12 mouse cellular contexts compared by ENCODE assay signal in the genomic region with DNA sequence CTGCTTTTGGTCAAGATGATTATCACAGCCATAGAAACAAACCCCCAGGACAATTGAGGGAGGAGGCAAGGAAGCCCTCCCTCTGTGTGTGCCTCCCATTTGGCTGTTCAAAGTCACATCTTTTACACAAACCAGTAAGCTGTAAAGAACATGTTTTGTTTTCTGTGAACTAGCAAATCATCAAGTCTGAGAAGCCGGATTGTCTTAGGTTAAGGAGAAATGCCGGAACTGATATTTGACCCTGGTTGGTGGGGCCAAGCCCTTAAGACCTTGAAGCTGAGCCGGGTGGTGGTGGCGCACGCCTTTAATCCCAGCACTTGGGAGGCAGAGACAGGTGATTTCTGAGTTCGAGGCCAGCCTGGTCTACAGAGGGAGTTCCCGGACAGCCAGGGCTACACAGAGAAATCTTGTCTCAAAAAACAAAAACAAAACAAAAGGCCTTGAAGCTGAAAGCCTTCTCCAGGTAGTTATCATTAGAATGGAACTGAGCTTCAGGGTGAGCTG. TPM values are rescaled to one million over a fixed set of nuclear protein-coding genes. Genes with fewer than 3 reads are reported as not detected.
DNase-seq lines count a peak whose midpoint lies in the region; ATAC-seq and TF ChIP-seq lines count a peak whose summit lies in the region.
"Had no signal": no experiment of that assay in that cellular context is flagged by ENCODE, and none has a peak within 500 bp of the region (broad histone marks: within the 10 kb centered on the region; RNA-seq: fewer than 3 reads in every experiment).

No protein-coding gene starts in this region.

- H3K4me1 ChIP-seq in intestine, embryonic 14.5 days (replicated peaks; ENCODE audit: control insufficient read depth, insufficient read depth, low read length): peaks cover 7% of the 10 kb centered on the region
- H3K4me1 ChIP-seq in intestine, postnatal 0 days (replicated peaks; ENCODE audit: control insufficient read depth, insufficient read depth, low read length): peaks cover 4% of the 10 kb centered on the region; the same call in 1 of the 2 replicates
- H3K4me1 ChIP-seq in neural tube, embryonic 13.5 days (replicated peaks): peaks cover 18% of the 10 kb centered on the region
- H3K4me1 ChIP-seq in embryonic facial prominence, embryonic 12.5 days: peaks cover 20% of the 10 kb centered on the region
- peaks cover 14% of the 10 kb centered on the region for H3K4me1 ChIP-seq in neural tube, embryonic 15.5 days

- H3K27me3 ChIP-seq in intestine, embryonic 14.5 days (replicated peaks; ENCODE audit: control insufficient read depth, insufficient read depth, low read length): no peaks in the 10 kb centered on the region
- H3K27me3 ChIP-seq in intestine, postnatal 0 days (replicated peaks; ENCODE audit: control insufficient read depth, insufficient read depth, low read length): no peaks in the 10 kb centered on the region
- H3K27me3 ChIP-seq in neural tube, embryonic 13.5 days: no peaks in the 10 kb centered on the region
- H3K27me3 ChIP-seq in embryonic facial prominence, embryonic 12.5 days: no peaks in the 10 kb centered on the region
- H3K27me3 ChIP-seq in neural tube, embryonic 15.5 days (replicated peaks): no peaks in the 10 kb centered on the region
- H3K27me3 ChIP-seq: intestine, embryonic 15.5 days; midbrain, embryonic 12.5 days had no signal

- H3K4me3 ChIP-seq in intestine, embryonic 14.5 days (ENCODE audit: low read depth, low read length): no peak overlapping the region
- no peak overlapping the region for H3K4me3 ChIP-seq in intestine, postnatal 0 days (ENCODE audit: low read depth, low read length)
- no peak overlapping the region for H3K4me3 ChIP-seq in neural tube, embryonic 13.5 days
- no peak overlapping the region for H3K4me3 ChIP-seq in embryonic facial prominence, embryonic 12.5 days
- no peak overlapping the region for H3K4me3 ChIP-seq in neural tube, embryonic 15.5 days (replicated peaks)
- H3K4me3 ChIP-seq: intestine, embryonic 15.5 days; midbrain, embryonic 12.5 days had no signal

- H3K9me3 ChIP-seq in intestine, embryonic 14.5 days (ENCODE audit: control insufficient read depth, low read length): no peaks in the 10 kb centered on the region
- H3K9me3 ChIP-seq in intestine, postnatal 0 days (ENCODE audit: control insufficient read depth): no peaks in the 10 kb centered on the region
- H3K9me3 ChIP-seq in neural tube, embryonic 13.5 days: no peaks in the 10 kb centered on the region
- no peaks in the 10 kb centered on the region for H3K9me3 ChIP-seq in embryonic facial prominence, embryonic 12.5 days
- H3K9me3 ChIP-seq in neural tube, embryonic 15.5 days (replicated peaks): no peaks in the 10 kb centered on the region
- H3K9me3 ChIP-seq: intestine, embryonic 15.5 days; midbrain, embryonic 12.5 days had no signal

- no peak for TF ChIP-seq CTCF in intestine, postnatal 0 days (IDR thresholded peaks at IDR 0.05; ENCODE audit: low read depth)

- H3K36me3 ChIP-seq in intestine, embryonic 14.5 days (ENCODE audit: control insufficient read depth, insufficient read depth, low read length): no peaks in the 10 kb centered on the region
- H3K36me3 ChIP-seq in intestine, postnatal 0 days (ENCODE audit: control insufficient read depth, insufficient read depth): no peaks in the 10 kb centered on the region
- H3K36me3 ChIP-seq in neural tube, embryonic 13.5 days: no peaks in the 10 kb centered on the region
- H3K36me3 ChIP-seq in embryonic facial prominence, embryonic 12.5 days: no peaks in the 10 kb centered on the region
- H3K36me3 ChIP-seq in neural tube, embryonic 15.5 days: no peaks in the 10 kb centered on the region
- H3K36me3 ChIP-seq: intestine, embryonic 15.5 days; midbrain, embryonic 12.5 days had no signal

- no peak overlapping the region for H3K4me2 ChIP-seq in intestine, embryonic 14.5 days (ENCODE audit: low read length)
- no peak overlapping the region for H3K4me2 ChIP-seq in intestine, postnatal 0 days (replicated peaks; ENCODE audit: low read depth)
- no peak overlapping the region for H3K4me2 ChIP-seq in neural tube, embryonic 13.5 days
- H3K4me2 ChIP-seq in embryonic facial prominence, embryonic 12.5 days (replicated peaks): no peak overlapping the region
- no peak overlapping the region for H3K4me2 ChIP-seq in neural tube, embryonic 15.5 days
- H3K4me2 ChIP-seq: intestine, embryonic 15.5 days; midbrain, embryonic 12.5 days had no signal

- no peak for ATAC-seq in intestine, embryonic 14.5 days (replicated peaks; ENCODE audit: low FRiP score, low TSS enrichment, low read depth)
- no peak for ATAC-seq in intestine, postnatal 0 days
- ATAC-seq in neural tube, embryonic 13.5 days (ENCODE audit: low read depth): no peak
- ATAC-seq in embryonic facial prominence, embryonic 12.5 days (ENCODE audit: insufficient number of reproducible peaks, insufficient read depth, low FRiP score, low TSS enrichment): no peak
- no peak for ATAC-seq in neural tube, embryonic 15.5 days (ENCODE audit: low FRiP score)
- ATAC-seq: intestine, embryonic 15.5 days had no signal

- WGBS in intestine, embryonic 14.5 days: 79% methylated on average over 7 of the region's 7 CpGs
- WGBS in intestine, postnatal 0 days: 85% methylated on average over 7 of the region's 7 CpGs
- 82% methylated on average over 7 of the region's 7 CpGs for WGBS in neural tube, embryonic 13.5 days
- WGBS in embryonic facial prominence, embryonic 12.5 days: 69% methylated on average over 7 of the region's 7 CpGs
- WGBS in neural tube, embryonic 15.5 days: 86% methylated on average over 7 of the region's 7 CpGs

- peak overlapping the region; percentile 24; the same call in 1 of the 2 replicates for H3K27ac ChIP-seq in intestine, embryonic 14.5 days (ENCODE audit: low read depth)
- H3K27ac ChIP-seq in intestine, postnatal 0 days (ENCODE audit: low read depth, low read length): no peak overlapping the region
- peak overlapping the region; percentile 33; the same call in 1 of the 2 replicates for H3K27ac ChIP-seq in neural tube, embryonic 13.5 days (replicated peaks)
- H3K27ac ChIP-seq in embryonic facial prominence, embryonic 12.5 days: peak overlapping the region; percentile 88; the same call in 1 of the 2 replicates
- H3K27ac ChIP-seq in neural tube, embryonic 15.5 days (replicated peaks): 0 out of 2 replicates have a peak overlapping the region, but pooled peaks have one; percentile 13
- H3K27ac ChIP-seq: intestine, embryonic 15.5 days; midbrain, embryonic 12.5 days had no signal

- DNase-seq in intestine, embryonic 14.5 days (ENCODE audit: low spot score): no peak
- no peak for DNase-seq in neural tube, embryonic 10.5 days (ENCODE audit: extremely low spot score, low spot score)
- no peak for DNase-seq in right cerebral cortex, postnatal 36 days (ENCODE audit: low spot score in 2 of 2)
- no peak for DNase-seq in cerebellum, adult 11 months
- DNase-seq: adrenal gland, adult 8-10 months; cerebellum, adult 8-10 months had no signal

- H3K9ac ChIP-seq in intestine, embryonic 14.5 days (ENCODE audit: low read length): no peak overlapping the region
- H3K9ac ChIP-seq in intestine, postnatal 0 days (ENCODE audit: low read depth, low read length): no peak overlapping the region
- H3K9ac ChIP-seq in neural tube, embryonic 13.5 days: no peak overlapping the region
- no peak overlapping the region for H3K9ac ChIP-seq in embryonic facial prominence, embryonic 12.5 days
- no peak overlapping the region for H3K9ac ChIP-seq in neural tube, embryonic 15.5 days (replicated peaks)
- H3K9ac ChIP-seq: intestine, embryonic 15.5 days; midbrain, embryonic 12.5 days had no signal

RNA-seq across cellular contexts. Expression of gene Stoml1, which starts 21.2 kb away (rescaled TPM):
- 21.3 and 22.9 TPM in 2 replicates for polyA plus RNA-seq in intestine, embryonic 14.5 days (2014; fragmentation: Nextera tagmentation; extraction: Ambion mirVana)
- polyA plus RNA-seq in intestine, postnatal 0 days (2015; fragmentation: Nextera tagmentation; extraction: Ambion mirVana): 15.0 and 15.9 TPM in 2 replicates
- polyA plus RNA-seq in neural tube, embryonic 13.5 days (2015; fragmentation: Nextera tagmentation; extraction: Ambion mirVana): 86.0 and 107 TPM in 2 replicates
- 40.9 and 44.2 TPM in 2 replicates for polyA plus RNA-seq in embryonic facial prominence, embryonic 12.5 days (2016; fragmentation: Nextera tagmentation; extraction: Ambion mirVana)
- 121 and 136 TPM in 2 replicates for polyA plus RNA-seq in neural tube, embryonic 15.5 days (2015; fragmentation: Nextera tagmentation; extraction: Ambion mirVana)

RNA-seq across cellular contexts. Expression of gene Pml, which starts 24.6 kb away (rescaled TPM):
- polyA plus RNA-seq in intestine, embryonic 14.5 days (2014; fragmentation: Nextera tagmentation; extraction: Ambion mirVana): 16.9 and 17.7 TPM in 2 replicates
- polyA plus RNA-seq in intestine, postnatal 0 days (2015; fragmentation: Nextera tagmentation; extraction: Ambion mirVana): 5.3 and 7.1 TPM in 2 replicates
- 3.4 and 4.0 TPM in 2 replicates for polyA plus RNA-seq in neural tube, embryonic 13.5 days (2015; fragmentation: Nextera tagmentation; extraction: Ambion mirVana)
- polyA plus RNA-seq in embryonic facial prominence, embryonic 12.5 days (2016; fragmentation: Nextera tagmentation; extraction: Ambion mirVana): 14.0 and 16.0 TPM in 2 replicates
- polyA plus RNA-seq in neural tube, embryonic 15.5 days (2015; fragmentation: Nextera tagmentation; extraction: Ambion mirVana): 3.9 and 8.6 TPM in 2 replicates

RNA-seq across cellular contexts. Expression of gene Loxl1, which starts 38.8 kb away (rescaled TPM):
- polyA plus RNA-seq in intestine, embryonic 14.5 days (2014; fragmentation: Nextera tagmentation; extraction: Ambion mirVana): 27.2 and 31.8 TPM in 2 replicates
- polyA plus RNA-seq in intestine, postnatal 0 days (2015; fragmentation: Nextera tagmentation; extraction: Ambion mirVana): 21.6 and 23.8 TPM in 2 replicates
- polyA plus RNA-seq in neural tube, embryonic 13.5 days (2015; fragmentation: Nextera tagmentation; extraction: Ambion mirVana): 9.1 and 10.9 TPM in 2 replicates
- polyA plus RNA-seq in embryonic facial prominence, embryonic 12.5 days (2016; fragmentation: Nextera tagmentation; extraction: Ambion mirVana): 27.5 and 29.3 TPM in 2 replicates
- polyA plus RNA-seq in neural tube, embryonic 15.5 days (2015; fragmentation: Nextera tagmentation; extraction: Ambion mirVana): 10.2 and 12.1 TPM in 2 replicates
